Mouse (Mus musculus) ovary, postnatal 36 days (tissue): ENCODE measurements at regions not wholly inside any gene's neighbourhood (a gene's known extent, or its start where the extent isn't known, plus 50 kb on each side); places are given as distances from the start of the nearest gene placed in this dataset.

Source experiments
- DNase-seq: peaks from one replicate; pipeline ENCODE4 v3.0.0; 2022; ENCODE audit warnings: low spot score, mixed read lengths

DNA sequence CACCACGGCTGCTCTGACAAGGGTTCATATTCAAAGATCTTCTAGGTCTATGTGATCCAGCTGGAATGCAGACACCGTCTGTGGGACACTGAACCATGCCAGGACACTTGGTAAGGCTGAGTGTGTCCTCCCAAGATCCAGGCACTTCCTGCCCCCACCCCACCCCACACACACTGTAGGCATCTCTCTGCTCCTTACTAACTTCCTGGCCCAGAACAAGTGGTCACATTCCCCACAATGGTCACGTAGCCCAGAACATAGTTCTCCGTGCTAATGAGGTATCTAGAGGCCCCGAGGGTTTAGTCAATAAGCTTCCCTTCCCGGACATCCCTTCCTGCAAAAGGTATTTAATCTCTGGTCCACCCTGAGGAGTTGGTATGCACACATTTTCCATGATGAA is 54.5 kb upstream of the Cav2 start:
- DNase-seq: no peak
